Mouse (Mus musculus): ENCODE measurements around the gene Larp1. TPM values are rescaled to one million over a fixed set of nuclear protein-coding genes. Genes with fewer than 3 reads are reported as not detected.
"Not testable (repeated sequence)": the region's sequence is repeated elsewhere in the genome, so short reads cannot be mapped to it uniquely, and the experiment has no call there.

Larp1 gene
- total RNA-seq, 2 experiments from 2014 or later = 69.1 to 85.8 TPM

DNA sequence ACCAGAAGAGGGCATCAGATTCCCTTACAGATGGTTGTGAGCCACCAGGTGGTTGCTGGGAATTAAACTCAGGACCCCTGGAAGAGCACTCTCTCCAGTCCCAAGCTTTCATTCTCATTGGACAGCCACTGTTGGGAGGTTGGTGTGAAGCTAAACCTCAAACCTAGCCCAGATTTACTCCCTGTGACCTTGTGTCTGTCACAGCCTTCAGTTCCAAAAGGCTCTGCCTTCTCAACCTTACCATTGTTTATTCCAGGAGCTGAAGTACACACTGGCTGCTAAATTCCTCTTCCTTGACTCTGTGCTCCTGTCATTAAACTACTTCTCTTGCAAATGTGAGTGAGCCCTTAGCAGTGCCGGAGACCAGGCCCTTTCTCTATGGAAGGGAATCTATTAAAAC, 20.1 kb downstream of the Larp1 start:
- no peak for DNase-seq

DNA sequence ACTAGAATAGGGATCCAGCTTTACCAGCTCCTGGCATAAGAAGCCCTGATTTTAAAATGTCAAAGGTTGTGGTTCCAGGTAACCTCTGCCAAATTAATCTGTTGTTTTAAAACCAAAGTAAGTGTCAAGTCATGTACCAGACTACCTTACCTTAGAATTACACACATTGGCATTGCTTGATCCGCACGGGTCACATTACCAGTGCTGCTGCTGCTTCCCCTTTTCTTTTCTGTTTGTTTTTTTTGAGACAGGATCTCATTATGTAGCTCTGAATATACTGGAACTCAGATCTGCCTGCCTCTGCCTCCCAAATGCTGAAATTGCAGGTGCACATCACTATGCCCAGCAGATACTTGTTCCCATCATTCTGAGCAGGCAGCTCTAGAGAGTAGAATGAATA, 21.0 kb downstream of the Larp1 start:
- no peak for DNase-seq

DNA sequence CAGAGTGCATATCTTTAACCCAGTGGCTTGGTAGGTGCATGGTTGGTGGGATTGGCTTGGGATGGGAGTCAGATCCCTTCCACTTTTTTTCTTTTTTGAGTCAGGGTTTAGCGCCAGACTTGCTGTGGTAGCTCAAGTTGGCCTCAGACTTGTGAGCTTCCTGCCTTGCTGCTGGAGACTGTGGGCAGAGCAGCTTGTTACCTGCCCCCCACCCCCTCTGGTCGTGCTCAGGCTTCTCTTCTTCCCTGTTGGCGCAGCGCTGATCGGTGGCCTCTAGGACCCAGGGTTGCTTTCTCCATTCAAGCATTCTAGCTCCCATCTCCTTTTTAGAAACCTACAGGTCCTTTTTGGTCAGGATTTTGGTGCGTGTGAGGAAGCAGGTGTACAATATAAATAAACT, 22.3 kb downstream of the Larp1 start:
- no peak for DNase-seq

DNA sequence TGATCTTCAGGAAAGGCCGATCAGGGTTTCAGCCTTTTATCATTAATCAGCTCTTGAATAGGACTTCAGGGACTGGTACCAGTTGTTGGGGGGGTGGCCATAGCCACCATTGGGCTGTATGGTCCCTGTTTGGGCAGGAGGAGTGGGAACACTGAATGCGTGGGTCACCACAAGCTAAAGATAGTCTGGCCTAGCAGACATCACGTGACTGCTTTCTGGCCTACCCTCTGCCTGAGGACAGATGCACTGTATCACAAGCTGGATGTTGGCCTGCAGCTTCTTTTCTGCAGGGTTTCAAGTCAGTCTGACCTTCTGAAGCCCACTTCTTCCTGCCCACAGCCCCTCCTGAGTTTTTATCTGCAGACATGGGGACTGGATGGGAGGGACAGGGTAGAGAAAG, 24.8 kb downstream of the Larp1 start:
- peak; percentile 49 for DNase-seq

DNA sequence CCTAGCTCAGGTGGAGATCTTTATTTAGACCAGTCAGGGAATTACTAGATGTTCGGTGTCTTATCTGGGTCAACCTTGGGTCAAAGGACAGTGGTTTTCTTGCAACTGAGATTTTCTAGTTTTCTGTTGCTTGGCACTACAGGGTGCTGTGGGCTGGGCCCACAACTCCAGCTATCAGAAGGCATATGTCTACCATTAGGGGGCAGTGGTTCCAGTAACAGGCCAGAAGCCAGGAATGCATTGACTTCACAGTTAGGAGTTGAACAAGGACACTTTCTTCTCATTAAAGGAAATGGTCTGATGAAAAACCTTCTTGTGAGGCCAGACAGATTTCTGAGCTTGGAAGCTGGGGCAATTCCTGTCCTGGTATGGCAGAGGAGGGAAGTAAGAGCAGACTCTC, 30.2 kb downstream of the Larp1 start:
- no peak for DNase-seq

DNA sequence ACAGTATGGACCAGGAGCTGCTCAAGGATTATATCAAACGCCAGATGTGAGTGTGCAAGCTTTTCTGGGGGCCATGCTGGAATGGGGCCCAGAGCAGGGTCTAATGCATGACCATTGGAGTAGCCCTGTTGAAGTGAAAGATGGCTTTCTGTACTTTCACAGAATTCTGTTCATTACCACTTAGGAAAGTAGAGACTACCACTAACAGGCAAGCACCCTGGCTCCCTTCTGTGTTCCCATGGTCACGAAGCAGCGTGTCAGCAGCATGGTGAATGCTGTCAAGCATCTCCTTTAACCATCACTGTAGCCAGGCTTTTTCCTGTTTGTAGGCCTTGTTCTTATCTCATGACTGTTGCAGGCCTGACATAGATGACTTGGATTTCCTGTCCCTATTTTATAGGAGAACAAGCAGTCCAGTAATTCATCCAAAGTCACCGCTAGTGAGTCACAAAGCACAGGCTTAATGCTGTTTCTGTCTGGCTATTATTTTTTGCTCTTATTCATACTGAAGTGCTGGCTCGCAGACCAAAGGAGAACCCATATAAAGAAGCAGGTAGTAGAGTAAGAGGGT, 34.1 kb downstream of the Larp1 start:
- no peak for DNase-seq

DNA sequence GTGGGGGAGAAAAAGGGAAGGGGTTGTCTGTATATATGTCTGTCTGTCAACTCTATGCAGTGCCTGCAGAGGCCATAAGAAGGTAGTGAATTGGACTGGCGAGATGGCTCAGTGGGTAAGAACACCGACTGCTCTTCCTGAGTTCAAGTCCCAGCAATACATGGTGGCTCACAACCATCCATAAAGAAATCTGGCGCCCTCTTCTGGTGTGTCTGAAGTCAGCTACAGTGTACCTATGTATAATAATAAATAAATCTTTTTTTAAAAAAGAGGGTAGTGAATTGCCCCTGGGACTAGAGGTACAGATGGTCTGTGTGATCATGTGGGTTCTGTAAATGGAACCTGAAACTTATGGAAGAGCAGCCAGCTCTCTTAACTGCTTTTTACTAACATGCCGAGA, 37.6 kb downstream of the Larp1 start:
- no peak for DNase-seq

DNA sequence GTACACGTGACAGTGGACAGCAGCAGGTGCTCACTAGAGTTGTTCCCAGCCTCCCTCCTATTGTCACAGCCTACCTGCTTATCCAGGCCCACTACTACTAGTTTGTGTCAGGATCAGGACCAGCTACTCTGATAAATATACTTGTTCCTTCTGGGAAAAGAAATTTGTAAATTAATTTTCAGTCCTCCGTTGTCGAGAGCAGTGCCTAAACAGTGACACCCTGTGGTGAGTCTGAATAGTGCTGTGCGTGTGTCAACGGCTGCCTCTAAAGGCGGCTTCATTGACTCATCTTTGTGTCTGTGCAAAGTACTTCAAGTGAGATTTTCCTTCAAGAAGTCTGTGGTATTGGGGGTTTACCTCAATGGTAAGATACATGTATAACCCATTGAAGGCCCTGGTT, 48.6 kb downstream of the Larp1 start:
- DNase-seq = no peak

DNA sequence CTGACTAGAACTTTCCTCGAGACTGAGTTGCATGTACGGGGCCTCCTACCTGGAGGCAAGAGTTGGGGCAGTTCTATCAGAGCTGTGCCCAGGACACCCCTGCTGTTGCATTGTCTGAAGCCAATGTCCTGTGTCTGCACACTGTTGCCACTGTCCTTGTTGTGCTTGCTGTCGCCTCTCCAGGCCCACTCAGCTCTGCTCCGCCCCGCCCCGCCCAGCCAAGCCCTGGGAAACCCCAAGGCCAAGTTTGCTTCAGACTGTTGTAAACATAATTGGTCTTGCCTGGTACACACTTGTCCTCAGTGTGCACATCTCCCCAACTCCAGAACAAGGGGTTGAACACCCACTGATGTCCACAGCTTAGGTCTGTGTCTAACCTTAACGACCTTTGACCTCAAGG, 50.9 kb downstream of the Larp1 start:
- DNase-seq = not testable (repeated sequence)

DNA sequence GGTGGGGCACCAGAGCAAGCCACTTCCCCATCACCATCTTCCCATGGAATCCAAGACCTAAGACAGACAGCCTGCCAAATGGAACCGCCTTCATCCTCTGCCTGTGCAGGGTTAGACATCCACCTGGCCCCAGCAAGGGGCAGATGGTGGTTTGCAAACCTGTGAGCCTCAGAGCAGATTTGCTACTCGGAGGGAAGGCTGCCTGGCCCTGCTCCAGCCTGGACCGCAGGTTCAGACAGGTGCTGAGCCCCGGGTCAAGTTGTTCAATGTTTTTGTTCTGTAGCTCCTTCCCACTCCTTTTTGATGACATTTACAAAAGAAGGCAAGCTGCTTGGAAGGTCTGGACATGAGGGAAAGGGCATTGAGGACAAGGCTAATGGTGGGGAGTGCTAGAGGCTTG, 52.4 kb downstream of the Larp1 start:
- not testable (repeated sequence) for DNase-seq

DNA sequence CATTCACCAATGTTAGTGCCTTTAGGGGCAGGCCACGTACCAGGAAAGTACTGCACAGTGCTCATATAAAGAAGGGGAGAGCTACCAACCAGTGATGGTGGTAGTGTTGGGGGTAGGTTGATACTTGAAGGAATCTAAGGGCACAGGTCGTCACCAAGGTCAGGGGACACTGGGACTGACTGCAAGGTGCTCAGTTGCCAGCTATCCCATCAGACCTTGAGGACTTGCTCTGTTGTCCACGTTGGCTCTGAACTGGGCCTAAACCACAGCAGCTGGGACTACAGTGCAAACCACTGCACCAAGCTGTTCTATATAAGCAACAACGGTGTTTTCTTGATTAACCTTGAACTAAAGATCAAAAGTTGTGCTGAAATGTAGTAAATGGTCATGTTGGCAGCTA, 53.7 kb downstream of the Larp1 start:
- DNase-seq = no peak

DNA sequence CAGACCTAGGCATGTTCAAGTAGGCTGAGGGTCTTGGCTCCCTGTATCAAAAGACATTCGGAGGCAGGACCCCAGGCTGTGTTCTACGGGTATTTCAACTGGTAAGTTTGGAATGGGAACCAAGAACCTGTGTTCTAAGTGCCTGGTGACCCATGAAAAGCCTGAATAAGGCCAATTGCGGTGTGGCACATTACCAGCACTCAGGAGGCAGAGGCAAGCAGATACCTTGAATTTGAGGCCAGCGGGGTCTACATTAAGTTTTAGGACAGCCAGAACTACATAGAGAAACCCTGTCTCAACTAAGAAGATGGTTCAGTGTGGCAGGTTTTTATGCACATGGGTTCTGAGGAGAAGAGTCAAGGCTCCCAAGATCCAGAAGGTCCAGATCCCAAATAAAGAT, 56.2 kb downstream of the Larp1 start:
- no peak for DNase-seq

DNA sequence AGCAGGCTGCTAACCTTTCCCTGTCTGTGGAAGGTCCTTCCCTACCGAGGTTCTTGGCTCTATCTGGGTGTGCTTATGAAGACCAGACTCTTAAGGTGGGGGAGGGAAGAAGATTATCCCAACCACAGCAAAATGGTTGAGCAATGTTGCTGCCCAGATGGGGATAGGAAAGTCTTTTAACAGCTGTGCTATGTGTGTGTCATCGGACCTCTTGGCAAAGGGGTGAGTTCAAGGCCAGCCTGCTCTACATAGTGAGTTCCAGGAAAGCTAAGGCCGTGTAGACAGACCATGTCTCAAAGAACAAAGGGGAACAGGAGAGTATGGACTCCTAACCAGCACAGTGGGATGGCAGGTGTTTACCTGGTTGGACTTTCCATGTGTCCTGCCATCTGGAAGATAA, 64.1 kb downstream of the Larp1 start:
- DNase-seq = no peak

DNA sequence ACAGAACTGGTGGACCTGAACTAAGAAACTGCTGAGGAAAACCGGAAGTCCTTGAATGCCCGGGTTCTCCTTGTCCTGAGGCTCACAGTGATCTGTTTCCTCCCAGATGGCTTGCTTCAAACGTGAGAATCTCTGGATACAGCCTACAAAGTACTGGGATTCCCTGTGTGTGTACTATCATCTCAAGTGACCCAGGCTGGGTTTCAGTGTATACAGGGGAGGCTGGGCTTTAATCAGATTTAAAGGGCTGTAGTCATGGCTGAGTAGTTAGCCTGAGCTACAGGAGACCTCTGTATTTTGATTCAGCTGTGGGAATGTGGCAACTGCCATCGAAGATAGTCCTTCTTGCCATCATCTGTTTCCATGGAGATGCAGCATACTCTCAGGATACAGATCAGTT, 68.4 kb downstream of the Larp1 start:
- DNase-seq = no peak

DNA sequence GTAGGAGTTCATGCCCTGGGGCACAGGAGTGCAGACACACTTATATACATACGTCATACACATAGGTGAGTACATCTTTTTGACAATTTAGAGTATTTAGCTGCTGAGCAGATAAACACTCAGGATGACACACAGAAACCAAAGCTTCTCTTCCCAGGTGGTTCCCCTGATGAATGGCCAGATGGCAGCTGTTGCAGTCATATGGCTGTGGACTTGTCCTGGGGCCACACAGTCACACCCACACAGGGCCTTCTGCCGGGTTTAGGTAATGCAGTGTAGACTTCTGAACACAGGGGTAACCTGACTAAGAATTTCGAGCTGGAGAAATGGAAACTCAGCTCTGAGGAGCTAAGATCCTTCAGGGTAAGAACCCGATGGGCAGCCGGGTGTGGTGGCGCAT, 72.9 kb downstream of the Larp1 start:
- no peak for DNase-seq

DNA sequence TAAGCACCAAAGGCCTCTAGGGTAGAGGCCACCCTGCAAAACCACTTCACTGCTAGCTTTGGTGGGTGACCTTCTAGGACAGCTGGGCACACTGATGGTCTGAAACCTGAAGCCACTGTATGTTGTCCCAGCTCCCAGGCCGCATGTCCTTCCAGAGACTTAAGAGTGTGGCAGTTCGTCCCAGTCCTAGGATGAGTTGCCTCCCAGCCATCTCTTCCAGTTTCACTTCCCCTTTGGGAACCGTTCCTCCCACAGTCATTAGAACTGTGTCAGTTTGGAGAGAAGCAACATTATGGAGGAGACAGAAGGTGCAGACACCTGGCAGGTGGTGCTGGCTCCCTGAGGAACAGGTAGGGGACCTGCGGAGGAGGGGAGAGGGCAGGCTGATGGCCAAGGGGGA, 83.7 kb downstream of the Larp1 start:
- DNase-seq = no peak

DNA sequence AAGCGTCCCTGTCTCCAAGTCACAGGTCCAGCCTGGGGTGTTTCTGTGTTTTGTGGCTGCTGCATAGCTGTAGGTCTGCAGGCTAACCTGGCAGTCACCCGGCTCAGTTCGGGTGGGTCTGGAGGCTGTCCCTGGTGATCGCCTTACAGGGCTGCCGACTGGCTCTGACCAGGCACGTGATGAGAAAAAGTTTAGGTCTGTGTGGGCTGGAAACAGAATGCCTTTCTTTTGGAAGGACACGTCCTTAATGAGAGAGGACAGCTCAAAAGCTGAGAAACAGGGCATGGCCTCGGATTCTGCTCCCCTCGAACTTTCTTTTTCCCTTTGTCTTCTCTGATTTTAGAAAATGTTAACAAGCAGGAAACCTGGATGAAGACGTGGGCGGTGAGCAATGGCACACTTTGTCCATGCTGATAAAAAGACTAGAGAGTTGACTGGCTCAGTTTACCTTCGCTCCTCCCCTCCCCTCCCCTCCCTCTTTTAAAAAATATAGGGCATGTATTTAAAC, 84.2 kb downstream of the Larp1 start, which contains the start of gene Gm12248:
Gm12248 (minus strand) TSS at position 114 of the 508 bp plus-strand sequence.
- DNase-seq = peak; percentile 51

DNA sequence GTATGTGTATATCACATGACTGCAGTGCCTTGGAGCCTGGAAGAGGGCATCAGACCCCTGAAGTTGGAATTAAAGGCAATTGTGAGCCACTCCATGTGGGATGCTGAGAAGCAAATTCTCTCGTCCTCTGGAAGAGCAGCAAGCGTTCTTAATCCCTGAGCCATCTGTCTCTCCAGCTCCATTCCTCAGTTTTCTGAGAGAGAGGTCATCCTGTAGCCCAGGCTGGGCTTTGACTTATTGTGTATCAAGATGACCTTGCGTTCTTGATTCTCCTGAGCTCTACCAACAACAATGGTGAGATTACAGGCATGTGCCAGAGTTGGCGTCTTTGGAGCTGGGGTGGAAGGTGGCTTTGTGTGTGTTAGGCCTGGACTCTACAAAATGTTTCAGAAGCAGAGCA, 85.9 kb downstream of the Larp1 start:
- no peak for DNase-seq

DNA sequence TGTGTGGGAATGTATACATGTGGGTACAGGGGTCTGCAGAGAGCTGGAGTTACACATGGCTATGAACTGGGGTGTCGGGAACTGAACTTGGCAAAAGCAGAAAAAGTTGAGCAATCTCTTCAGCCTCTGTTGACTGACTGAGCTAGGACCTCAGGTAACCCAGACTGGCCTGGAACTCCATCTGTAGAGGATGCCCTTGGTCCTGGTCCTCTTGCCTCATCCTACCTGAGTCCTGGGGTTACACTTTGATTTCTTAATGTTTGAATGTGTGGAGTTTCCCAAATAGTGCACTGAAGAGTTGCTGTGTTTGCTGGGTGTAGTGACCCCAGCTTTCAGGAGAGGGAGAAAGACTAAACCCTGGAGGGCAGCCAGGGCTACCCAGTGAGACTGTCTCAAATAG, 86.7 kb downstream of the Larp1 start:
- no peak for DNase-seq

DNA sequence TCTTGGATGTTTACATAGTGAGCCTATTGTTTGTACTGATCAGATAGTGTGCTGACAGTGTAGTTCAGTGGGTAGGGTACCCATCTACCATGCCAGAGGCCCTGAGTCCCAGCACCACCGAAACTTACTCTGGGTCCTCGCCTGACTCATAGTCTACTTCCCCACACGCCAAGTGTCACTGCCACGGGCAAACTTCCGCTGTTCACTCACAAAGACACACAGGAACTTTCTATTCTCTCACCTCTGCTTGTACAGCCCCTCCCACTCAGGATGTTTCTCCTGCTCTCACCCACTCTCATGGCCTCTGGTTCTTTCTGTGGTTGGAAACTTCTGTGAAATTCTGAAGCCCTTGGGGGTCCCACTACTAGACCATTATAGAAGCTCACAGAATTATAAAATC, 87.3 kb downstream of the Larp1 start:
- DNase-seq = no peak

DNA sequence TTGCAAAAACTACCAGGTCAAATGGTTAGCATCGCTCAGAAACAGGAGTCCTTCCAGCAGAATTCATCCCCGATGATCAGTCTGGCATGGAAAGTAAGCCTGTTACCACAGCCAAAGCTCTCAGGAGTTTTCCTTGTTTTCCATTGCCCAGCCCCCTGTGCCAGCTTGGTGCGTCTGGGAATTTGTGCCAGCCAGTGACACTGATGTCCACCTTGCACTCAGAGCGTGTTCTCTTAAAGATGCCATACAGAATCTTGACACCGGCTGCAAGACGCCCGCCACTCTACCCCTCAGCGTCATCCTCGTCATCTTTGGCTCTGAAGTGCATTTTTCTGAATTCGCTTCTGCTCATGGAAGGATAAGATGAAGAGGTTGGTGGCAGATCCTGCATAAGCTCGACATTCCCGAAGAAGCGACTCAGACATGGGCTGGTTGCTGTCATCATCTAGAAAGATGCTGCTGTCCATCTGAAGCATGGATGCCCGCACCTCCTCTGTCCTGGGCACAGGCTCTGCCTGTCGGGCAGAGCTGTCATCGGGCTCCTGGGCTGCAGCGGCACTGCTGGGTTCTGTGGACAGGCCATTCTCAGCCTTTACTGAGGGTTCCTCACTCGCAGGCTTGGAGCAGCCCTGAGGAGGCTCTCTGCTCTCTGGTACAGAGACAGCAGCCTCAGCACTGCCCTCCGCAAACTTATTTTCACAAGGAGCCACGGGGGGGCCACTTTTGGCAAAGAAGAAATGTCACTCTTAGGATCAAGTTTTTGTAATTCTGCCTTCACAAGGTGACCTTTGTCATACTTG, 88.2 kb downstream of the Larp1 start:
- DNase-seq = no peak

DNA sequence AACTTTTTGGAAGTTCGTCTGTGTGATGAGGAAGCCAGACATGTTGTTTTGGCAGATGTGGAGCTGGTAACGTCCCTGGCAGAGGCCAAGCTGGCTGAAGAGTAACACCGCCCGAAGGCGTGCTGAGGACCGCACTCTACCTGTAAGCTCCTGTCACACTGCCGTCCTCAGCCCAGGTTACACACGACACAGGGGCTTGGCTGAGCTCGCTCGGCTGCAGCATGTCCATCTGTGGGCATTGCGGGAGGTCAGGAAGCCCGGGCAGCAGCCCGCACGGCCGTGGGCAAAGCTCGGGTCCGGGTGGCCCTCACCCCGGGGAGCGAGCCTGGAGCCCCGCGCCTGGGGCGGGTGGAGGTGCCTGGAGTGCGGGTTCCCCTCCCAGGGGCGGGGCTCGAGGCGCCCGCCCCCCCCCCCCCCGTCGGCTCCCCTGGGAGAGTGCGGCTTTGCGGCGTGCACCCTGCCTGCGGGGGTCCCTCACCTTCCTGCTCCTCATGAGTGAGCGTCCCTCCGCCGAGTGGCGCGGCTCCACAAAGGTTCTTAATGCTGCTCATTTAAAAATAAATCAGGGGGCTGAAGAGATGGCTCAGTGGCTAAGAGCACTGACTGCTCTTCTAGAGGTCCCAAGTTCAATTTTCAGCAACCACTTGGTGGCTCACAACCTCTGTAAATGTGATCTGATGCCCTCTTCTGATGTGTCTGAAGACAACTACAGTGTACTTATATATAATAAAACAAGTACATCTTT, 88.9 kb downstream of the Larp1 start:
- peak; percentile 13 for DNase-seq

DNA sequence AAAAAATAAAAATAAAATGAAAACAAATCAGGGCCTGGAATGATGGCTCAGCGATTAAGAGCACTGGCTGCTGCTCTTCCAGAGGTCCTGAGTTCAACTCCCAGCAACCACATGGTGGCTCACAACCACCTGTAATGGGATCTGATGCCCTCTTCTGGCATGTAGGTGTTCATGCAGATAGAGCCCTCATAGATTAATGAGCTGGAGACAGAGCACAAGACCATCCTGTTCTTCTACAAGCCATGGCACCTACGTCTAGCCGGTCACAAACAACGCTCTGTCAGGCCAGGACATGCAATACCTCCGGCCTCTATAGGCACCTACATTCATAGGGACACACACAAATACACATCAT, 89.5 kb downstream of the Larp1 start:
- DNase-seq = not testable (repeated sequence)
